ENCODE assay signal across 8 mouse cellular contexts in the genomic region with DNA sequence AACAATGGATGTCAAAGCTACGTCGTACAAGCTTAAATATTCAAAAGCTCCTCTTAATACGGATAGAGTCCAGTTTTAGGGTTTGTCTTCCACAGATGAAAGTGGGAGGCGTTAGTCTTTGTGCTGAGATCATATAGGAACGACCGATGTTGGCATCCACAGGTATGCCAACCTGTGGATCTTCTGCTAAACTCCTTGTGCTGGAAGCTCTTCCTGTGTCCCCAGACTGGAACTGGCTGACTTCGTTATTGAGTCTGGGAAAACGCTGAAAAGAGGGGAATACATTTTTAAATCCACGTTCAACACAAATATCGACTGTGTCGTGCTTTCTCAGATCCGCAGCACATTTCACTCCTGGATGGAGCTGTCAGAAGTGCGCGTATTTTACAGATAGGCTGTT. TPM values are rescaled to one million over a fixed set of nuclear protein-coding genes. Genes with fewer than 3 reads are reported as not detected.
A peak's percentile ranks its signal among the peaks of the same experiment; 100 is the strongest.
DNase-seq lines count a peak whose midpoint lies in the region; ATAC-seq and TF ChIP-seq lines count a peak whose summit lies in the region.

No protein-coding gene starts in this region.

- H3K79me2 ChIP-seq in heart, adult 2 months (replicated peaks; ENCODE audit: control insufficient read depth, insufficient read depth, low read length), result peaks cover 3% of the 10 kb centered on the region
- H3K79me2 ChIP-seq in C2C12 (ENCODE audit: control insufficient read depth, insufficient read depth), result peaks cover 31% of the 10 kb centered on the region

- TF ChIP-seq EP300 in heart, adult 2 months (IDR thresholded peaks at IDR 0.05; ENCODE audit: insufficient read depth, low read depth, low read length), result no peak

- no peak for TF ChIP-seq CTCF in heart, adult 2 months (IDR thresholded peaks at IDR 0.05)
- TF ChIP-seq CTCF in C2C12 (IDR thresholded peaks at IDR 0.05; ENCODE audit: control insufficient read depth, insufficient read depth, insufficient read length), result no peak
- no peak for TF ChIP-seq CTCF in embryonic fibroblast, embryonic 13.5 days (IDR thresholded peaks at IDR 0.05; ENCODE audit: borderline replicate concordance, insufficient read depth, low read length)

- peak overlapping the region; percentile 87 for H3K4me3 ChIP-seq in heart, adult 2 months
- H3K4me3 ChIP-seq in C2C12 (ENCODE audit: insufficient read depth, poor library complexity, severe bottlenecking), result peak overlapping the region; percentile 74
- peak overlapping the region; percentile 59 for H3K4me3 ChIP-seq in embryonic fibroblast, embryonic 13.5 days (ENCODE audit: insufficient read depth, low read length)
- peak overlapping the region; percentile 74 for H3K4me3 ChIP-seq in midbrain, embryonic 15.5 days

- peak overlapping the region; percentile 65 for H3ac ChIP-seq in C2C12 (ENCODE audit: control insufficient read depth, insufficient read length, low read depth)

- ATAC-seq in midbrain, embryonic 15.5 days (replicated peaks), result peak; percentile 67; the same call in 1 of the 2 replicates

- peaks cover 23% of the 10 kb centered on the region for H3K79me3 ChIP-seq in C2C12 (ENCODE audit: low read depth)

- intact Hi-C loops in heart, adult 2 months (cut with DNase I), result no loop called here
- intact Hi-C loops in heart, postnatal 10 days (cut with DNase I), result no loop called here
- intact Hi-C loops in gastrocnemius, postnatal 14 days (cut with DNase I; ENCODE audit: low total_unique reads), result no loop called here

- DNase-seq in heart, adult 2 months, result no peak
- DNase-seq in heart, postnatal 10 days, result no peak
- peak; percentile 46 for DNase-seq in hindlimb bud, embryonic 11.5 days (ENCODE audit: extremely low spot score, low read depth, low spot score)
- no peak for DNase-seq in gastrocnemius, postnatal 14 days
- DNase-seq in gastrocnemius, postnatal 10 days, result no peak

- H3K27ac ChIP-seq in heart, adult 2 months, result peak overlapping the region; percentile 94
- peak overlapping the region; percentile 85 for H3K27ac ChIP-seq in embryonic fibroblast, embryonic 13.5 days (ENCODE audit: insufficient read depth, low read length)
- H3K27ac ChIP-seq in midbrain, embryonic 15.5 days, result peak overlapping the region; percentile 81

- peaks cover 17% of the 10 kb centered on the region for H3K36me3 ChIP-seq in heart, adult 2 months (ENCODE audit: control insufficient read depth, insufficient read depth, low read length)
- peaks cover 25% of the 10 kb centered on the region for H3K36me3 ChIP-seq in C2C12 (ENCODE audit: control insufficient read depth, insufficient read depth)
- H3K36me3 ChIP-seq in midbrain, embryonic 15.5 days (replicated peaks), result peaks cover 4% of the 10 kb centered on the region; the same call in 1 of the 2 replicates

- no peaks in the 10 kb centered on the region for H3K9me3 ChIP-seq in midbrain, embryonic 15.5 days

- H3K4me2 ChIP-seq in midbrain, embryonic 15.5 days, result peak overlapping the region; percentile 65

- no peak for TF ChIP-seq POLR2A in heart, adult 2 months (IDR thresholded peaks at IDR 0.05; ENCODE audit: insufficient read depth, low read depth, low read length)
- no peak for TF ChIP-seq POLR2A in embryonic fibroblast, embryonic 13.5 days (IDR thresholded peaks at IDR 0.05; ENCODE audit: low read depth, low read length)

- H3K4me1 ChIP-seq in heart, adult 2 months (ENCODE audit: control insufficient read depth, insufficient read depth, low read length), result peaks cover 4% of the 10 kb centered on the region
- H3K4me1 ChIP-seq in embryonic fibroblast, embryonic 13.5 days (ENCODE audit: control insufficient read depth, insufficient read depth, low read length), result peaks cover 3% of the 10 kb centered on the region; the same call in 1 of the 2 replicates
- H3K4me1 ChIP-seq in midbrain, embryonic 15.5 days, result peaks cover 25% of the 10 kb centered on the region

- peak overlapping the region; percentile 76 for H3K9ac ChIP-seq in heart, adult 2 months (ENCODE audit: low read depth, low read length)
- peak overlapping the region; percentile 57 for H3K9ac ChIP-seq in midbrain, embryonic 15.5 days

- WGBS in heart, adult 2 months, result 3% methylated on average over 14 of the region's 14 CpGs
- 6% methylated on average over 14 of the region's 14 CpGs for WGBS in midbrain, embryonic 15.5 days

- no peaks in the 10 kb centered on the region for H3K27me3 ChIP-seq in heart, adult 2 months (ENCODE audit: control insufficient read depth, insufficient read depth, low read length)
- H3K27me3 ChIP-seq in C2C12 (ENCODE audit: control insufficient read depth, insufficient read depth, insufficient read length), result no peaks in the 10 kb centered on the region
- no peaks in the 10 kb centered on the region for H3K27me3 ChIP-seq in midbrain, embryonic 15.5 days (replicated peaks)

TF ChIP-seq in C2C12, 6 proteins besides CTCF, POLR2A, EP300 and RAD21:
- TF ChIP-seq FOSL1 (IDR thresholded peaks at IDR 0.05; ENCODE audit: insufficient read depth, low read length, poor library complexity, severe bottlenecking) (no peak), USF1 (IDR thresholded peaks at IDR 0.05; ENCODE audit: low read depth) (no peak), CEBPB (IDR thresholded peaks at IDR 0.05; ENCODE audit: low read depth) (no peak), MYOD1 (IDR thresholded peaks at IDR 0.05; ENCODE audit: control insufficient read depth, insufficient read length, low read depth) (no peak), MYOG (IDR thresholded peaks at IDR 0.05; ENCODE audit: control insufficient read depth, extremely low read depth, insufficient read length) (no peak), MAX (IDR thresholded peaks at IDR 0.05) (no peak)

RNA-seq across cellular contexts. Expression of gene Cox7a2, which starts 0.4 kb away (rescaled TPM):
- 1,000 to 10,000 TPM in 1 of 2 experiments, 100 to 1,000 TPM in 1; 911 to 1,089 TPM for total RNA-seq in heart, adult 2 months (2021)
- polyA plus RNA-seq in heart, adult 2 months (2012; rRNA removed), result 582 and 1,119 TPM in 2 replicates
- 1,000 to 10,000 TPM in 1 of 2 experiments, 100 to 1,000 TPM in 1; 975 to 1,016 TPM for total RNA-seq in heart, postnatal 10 days (2021)
- 453 TPM for polyA plus RNA-seq in C2C12 (2012; fragmentation: generic; extraction: Trizol)
- 242 and 256 TPM in 2 replicates for polyA plus RNA-seq in embryonic fibroblast, embryonic 13.5 days (2011; ENCODE audit: insufficient read length, low read depth, missing spikeins)
- 735 and 766 TPM in 2 replicates for polyA plus RNA-seq in midbrain, embryonic 15.5 days (2015; fragmentation: Nextera tagmentation; extraction: Ambion mirVana)
- 100 to 1,000 TPM; 494 to 598 TPM for total RNA-seq in gastrocnemius, postnatal 14 days (2021)
- total RNA-seq in gastrocnemius, postnatal 10 days (2021), result 100 to 1,000 TPM; 471 to 585 TPM

RNA-seq across cellular contexts. Expression of gene Tmem30a, which starts 33.2 kb away (rescaled TPM):
- total RNA-seq in heart, adult 2 months (2021), result 10 to 100 TPM; 56.0 to 65.5 TPM
- 23.6 and 34.6 TPM in 2 replicates for polyA plus RNA-seq in heart, adult 2 months (2012; rRNA removed)
- total RNA-seq in heart, postnatal 10 days (2021), result 10 to 100 TPM; 69.8 to 73.4 TPM
- polyA plus RNA-seq in C2C12 (2012; fragmentation: generic; extraction: Trizol), result 18.4 TPM
- 99.7 and 108 TPM in 2 replicates for polyA plus RNA-seq in embryonic fibroblast, embryonic 13.5 days (2011; ENCODE audit: insufficient read length, low read depth, missing spikeins)
- polyA plus RNA-seq in midbrain, embryonic 15.5 days (2015; fragmentation: Nextera tagmentation; extraction: Ambion mirVana), result 113 and 114 TPM in 2 replicates
- 10 to 100 TPM; 37.8 to 42.6 TPM for total RNA-seq in gastrocnemius, postnatal 14 days (2021)
- total RNA-seq in gastrocnemius, postnatal 10 days (2021), result 10 to 100 TPM; 42.4 to 45.3 TPM

RNA-seq across cellular contexts. Expression of gene Col12a1, which starts 41.4 kb away (rescaled TPM):
- total RNA-seq in heart, adult 2 months (2021), result under 1 TPM; 0.70 to 0.96 TPM
- 1.1 and 2.2 TPM in 2 replicates for polyA plus RNA-seq in heart, adult 2 months (2012; rRNA removed)
- total RNA-seq in heart, postnatal 10 days (2021), result 1 to 10 TPM; 7.1 to 8.3 TPM
- polyA plus RNA-seq in C2C12 (2012; fragmentation: generic; extraction: Trizol), result 15.3 TPM
- 1,043 and 1,276 TPM in 2 replicates for polyA plus RNA-seq in embryonic fibroblast, embryonic 13.5 days (2011; ENCODE audit: insufficient read length, low read depth, missing spikeins)
- 4.8 and 5.6 TPM in 2 replicates for polyA plus RNA-seq in midbrain, embryonic 15.5 days (2015; fragmentation: Nextera tagmentation; extraction: Ambion mirVana)
- total RNA-seq in gastrocnemius, postnatal 14 days (2021), result 10 to 100 TPM; 55.3 to 60.1 TPM
- total RNA-seq in gastrocnemius, postnatal 10 days (2021), result 100 to 1,000 TPM in 1 of 2 experiments, 10 to 100 TPM in 1; 95.2 to 143 TPM

Comparison
In these comparisons a context has a peak if more than half of its experiments do, and no peak if none do; other contexts are left out.
1. RNA of gene Col12a1, which starts 41.4 kb away (total RNA-seq): 95.2 to 143 TPM in gastrocnemius, postnatal 10 days and 55.3 to 60.1 TPM in gastrocnemius, postnatal 14 days; 7.1 to 8.3 TPM in heart, postnatal 10 days and 0.70 to 0.96 TPM in heart, adult 2 months; every median in the first group is over 4 times any median in the second.
2. Peak in every context shown above with its lines, with median percentiles within 50 percentile points of each other: H3K27ac ChIP-seq and H3K4me3 ChIP-seq.